Mouse (Mus musculus) lung, postnatal 0 days (tissue): ENCODE measurements around the gene Tbc1d9. TPM values are rescaled to one million over a fixed set of nuclear protein-coding genes. Genes with fewer than 3 reads are reported as not detected.

Source experiments
- ATAC-seq: fragments of 200-750 bp; cut with Nextera tagmentation; 2 replicates; pipeline ENCODE4 v1.8.0; 2017; ENCODE audit warnings: moderate library complexity
- DNase-seq: peaks from one replicate; pipeline ENCODE4 v3.0.0-alpha.2; 2016; ENCODE audit warnings: low spot score
- H3K27ac ChIP-seq: fragments of 300-500 bp; sonication (generic); 2 replicates; pipeline ENCODE4 v1.5.1; 2014; ENCODE audit warnings: antibody characterized with exemption, mild to moderate bottlenecking, low read length, mixed read lengths
- H3K27me3 ChIP-seq: fragments of 300-500 bp; sonication (generic); replicated peaks from 2 replicates; pipeline ENCODE4 v1.6.1; 2014; ENCODE audit warnings: low read length, mixed read lengths; ENCODE audit not compliant: insufficient read depth
- H3K36me3 ChIP-seq: fragments of 300-500 bp; sonication (generic); 2 replicates; pipeline ENCODE4 v1.6.1; 2014; ENCODE audit warnings: low read length, mixed read lengths; ENCODE audit not compliant: insufficient read depth
- H3K4me1 ChIP-seq: fragments of 300-500 bp; sonication (generic); 2 replicates; pipeline ENCODE4 v1.6.1; 2014; ENCODE audit warnings: antibody characterized with exemption, low read depth, low read length, mixed read lengths; ENCODE audit not compliant: insufficient read depth
- H3K4me2 ChIP-seq: fragments of 300-500 bp; sonication (generic); replicated peaks from 2 replicates; pipeline ENCODE4 v1.6.1; 2014; ENCODE audit warnings: low read depth, mild to moderate bottlenecking, low read length, moderate library complexity, mixed read lengths
- H3K4me3 ChIP-seq: fragments of 300-500 bp; sonication (generic); 2 replicates; pipeline ENCODE4 v1.5.1; 2014; ENCODE audit warnings: low read depth, low read length
- H3K9ac ChIP-seq: fragments of 300-500 bp; sonication (generic); replicated peaks from 2 replicates; pipeline ENCODE4 v1.6.1; 2014; ENCODE audit warnings: low read depth, mild to moderate bottlenecking
- H3K9me3 ChIP-seq: fragments of 300-500 bp; sonication (generic); 2 replicates; pipeline ENCODE4 v1.6.1; 2016; ENCODE audit warnings: low read length, mixed read lengths
- CTCF ChIP-seq: IDR thresholded peaks from 2 replicates; pipeline ENCODE4 v1.5.1; 2016; ENCODE audit warnings: antibody characterized with exemption, mild to moderate bottlenecking
- EP300 ChIP-seq: IDR thresholded peaks from 2 replicates; pipeline ENCODE4 v1.6.1; 2016; ENCODE audit warnings: antibody characterized with exemption, mild to moderate bottlenecking, control low read depth
- WGBS: fragments of 180-500 bp; shearing (Covaris S2); extraction: QIAGEN DNeasy Blood & Tissue Kit; methylation state at CpG from one replicate; pipeline ENCODE4 v1.1.7; 2014; 5-methylcytosine and 5-hydroxymethylcytosine counted together
- polyA plus RNA-seq: library from polyadenylated mRNA; unstranded; fragments of >200 nt; fragmentation: Nextera tagmentation; extraction: Ambion mirVana; gene quantifications from 2 replicates; pipeline ENCODE4 v1.2.1, GENCODE M21; 2015

The Tbc1d9 gene
- polyA plus RNA-seq, 1 experiment from 2014 or later: 1.8 TPM

GRCm38 (mm10) chr8:83239341-83239740 lies 74.2 kb downstream of the Tbc1d9 start:
- no peak for TF ChIP-seq EP300
- no peaks in the 10 kb centered on the region for H3K4me1 ChIP-seq

GRCm38 (mm10) chr8:83244151-83244550 lies 79.0 kb downstream of the Tbc1d9 start:
- Histone ChIP-seq H3K9me3 (no peaks in the 10 kb centered on the region), H3K4me2 (no peak overlapping the region), H3K4me1 (no peaks in the 10 kb centered on the region), H3K27ac (no peak overlapping the region), H3K27me3 (no peaks in the 10 kb centered on the region), H3K4me3 (no peak overlapping the region), H3K9ac (no peak overlapping the region), H3K36me3 (no peaks in the 10 kb centered on the region)
- no peak for ATAC-seq
- 85% methylated on average over 7 of the region's 7 CpGs for WGBS
- TF ChIP-seq CTCF: no peak
- no peak for TF ChIP-seq EP300
- no peak for DNase-seq

More at GRCm38 (mm10) chr8:83239341-83239740, 74.2 kb downstream of the Tbc1d9 start:
- no peak overlapping the region for H3K9ac ChIP-seq
- no peaks in the 10 kb centered on the region for H3K36me3 ChIP-seq
- no peaks in the 10 kb centered on the region for H3K27me3 ChIP-seq
- H3K4me3 ChIP-seq: no peak overlapping the region
- ATAC-seq: no peak
- H3K4me2 ChIP-seq: no peak overlapping the region
- H3K9me3 ChIP-seq: no peaks in the 10 kb centered on the region
- no peak for DNase-seq
- no peak overlapping the region for H3K27ac ChIP-seq

GRCm38 (mm10) chr8:83250858-83251257 lies 85.7 kb downstream of the Tbc1d9 start:
- Histone ChIP-seq H3K4me3 (no peak overlapping the region), H3K4me1 (no peaks in the 10 kb centered on the region), H3K27ac (no peak overlapping the region), H3K9me3 (no peaks in the 10 kb centered on the region), H3K36me3 (no peaks in the 10 kb centered on the region), H3K4me2 (no peak overlapping the region), H3K9ac (no peak overlapping the region), H3K27me3 (no peaks in the 10 kb centered on the region)
- TF ChIP-seq EP300 (no peak), CTCF (no peak)
- ATAC-seq (no peak), DNase-seq (no peak)
- 79% methylated on average over 6 of the region's 6 CpGs for WGBS

DNA sequence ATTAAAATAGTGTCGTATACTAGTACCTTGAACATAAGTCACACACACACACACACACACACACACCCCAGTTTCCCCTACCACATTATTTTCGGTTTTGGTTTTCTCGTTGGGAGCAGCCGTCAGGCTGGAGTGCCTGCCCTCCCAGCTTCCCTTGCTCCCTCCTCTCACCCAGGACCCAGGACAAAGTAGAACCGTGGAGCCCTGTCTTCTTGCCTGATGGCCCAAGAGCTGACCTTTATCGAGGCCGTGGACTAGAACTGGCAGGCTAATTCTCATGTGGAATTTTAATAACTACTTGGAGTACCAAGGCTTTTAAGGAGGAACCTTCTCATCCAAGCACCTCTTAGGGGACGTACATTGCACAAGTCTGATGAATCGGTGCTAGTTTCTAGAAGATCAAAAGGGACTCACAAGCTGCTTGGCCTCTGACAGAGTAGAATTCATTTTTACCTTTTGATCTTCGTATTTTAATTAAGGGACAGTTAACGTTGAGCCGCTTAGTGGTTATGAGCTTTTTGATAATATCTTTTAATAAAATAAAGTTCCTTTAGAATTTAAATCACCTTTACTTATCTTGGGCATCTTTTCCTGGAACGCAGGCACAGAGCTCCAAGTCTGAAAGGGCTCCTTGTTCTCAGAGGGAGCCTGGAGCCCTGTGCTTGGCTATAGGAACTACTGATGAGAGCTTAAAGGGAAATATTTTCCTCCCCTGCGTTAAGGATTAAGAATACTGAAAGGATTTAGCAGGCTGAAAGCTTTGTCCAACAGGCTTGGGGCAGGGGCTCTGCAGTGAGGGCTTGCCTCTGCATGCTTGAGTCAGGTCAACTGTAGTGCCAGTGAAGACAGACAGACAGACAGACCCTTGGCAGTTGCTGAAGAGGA lies 86.5 kb downstream of the Tbc1d9 start:
- no peak overlapping the region for H3K27ac ChIP-seq
- no peak for ATAC-seq
- H3K9me3 ChIP-seq: no peaks in the 10 kb centered on the region
- H3K27me3 ChIP-seq: no peaks in the 10 kb centered on the region
- no peak overlapping the region for H3K4me2 ChIP-seq
- H3K9ac ChIP-seq: no peak overlapping the region
- no peaks in the 10 kb centered on the region for H3K36me3 ChIP-seq
- H3K4me1 ChIP-seq: no peaks in the 10 kb centered on the region
- no peak overlapping the region for H3K4me3 ChIP-seq
- DNase-seq: peak; percentile 36
- TF ChIP-seq CTCF (no peak), EP300 (no peak)
- WGBS: 59% methylated on average over 14 of the region's 14 CpGs

DNA sequence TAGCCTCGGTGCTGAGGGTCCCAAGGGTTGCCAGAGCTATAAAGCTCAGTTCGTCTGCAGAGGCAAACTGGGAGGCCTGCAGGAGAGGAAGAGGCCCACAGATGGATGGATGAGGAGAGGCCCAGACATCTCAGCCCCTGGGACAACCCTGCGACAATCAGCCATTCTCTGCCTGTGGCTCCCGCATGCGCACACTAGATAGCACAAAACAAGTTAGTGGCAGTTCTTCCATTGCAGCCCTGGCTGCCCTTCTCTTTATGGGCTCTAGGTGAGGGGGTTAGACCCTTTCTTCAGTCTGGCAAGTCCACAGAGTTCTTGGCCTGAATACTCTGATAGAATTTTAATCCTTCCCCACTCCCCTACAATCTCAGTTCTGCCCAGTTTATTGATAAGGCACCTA lies 87.6 kb downstream of the Tbc1d9 start:
- no peak for ATAC-seq
- no peak overlapping the region for H3K27ac ChIP-seq

DNA sequence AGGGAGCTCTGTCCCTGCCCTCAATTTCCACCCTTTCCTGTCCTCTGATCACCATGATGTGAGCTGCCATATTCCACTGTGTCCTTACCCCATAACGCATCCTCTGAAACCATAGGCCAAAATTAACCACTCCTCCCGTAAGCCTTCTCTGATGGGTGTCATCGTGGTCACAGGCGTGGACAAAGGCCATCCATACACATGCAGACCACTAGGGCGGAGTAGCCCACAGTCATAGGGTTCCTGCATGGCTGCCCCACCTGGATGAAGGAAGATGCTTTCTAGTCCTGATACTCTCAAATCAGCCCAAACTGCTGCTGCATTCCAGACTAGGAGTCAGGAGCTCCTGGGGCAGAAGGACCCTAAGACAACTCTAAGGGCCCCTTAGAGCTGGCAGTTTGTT lies 92.5 kb downstream of the Tbc1d9 start:
- H3K27me3 ChIP-seq: no peaks in the 10 kb centered on the region
- no peak overlapping the region for H3K4me2 ChIP-seq
- ATAC-seq (no peak), DNase-seq (no peak)
- no peaks in the 10 kb centered on the region for H3K4me1 ChIP-seq
- no peaks in the 10 kb centered on the region for H3K36me3 ChIP-seq
- no peaks in the 10 kb centered on the region for H3K9me3 ChIP-seq
- H3K27ac ChIP-seq: no peak overlapping the region
- WGBS: 85% methylated on average over 5 of the region's 5 CpGs
- TF ChIP-seq EP300: no peak
- no peak overlapping the region for H3K9ac ChIP-seq
- H3K4me3 ChIP-seq: no peak overlapping the region

More for the DNA sequence above, 87.6 kb downstream of the Tbc1d9 start:
- Histone ChIP-seq H3K4me1 (no peaks in the 10 kb centered on the region), H3K9ac (no peak overlapping the region), H3K4me3 (no peak overlapping the region), H3K27me3 (no peaks in the 10 kb centered on the region), H3K9me3 (no peaks in the 10 kb centered on the region), H3K4me2 (no peak overlapping the region), H3K36me3 (no peaks in the 10 kb centered on the region)
- TF ChIP-seq CTCF (no peak), EP300 (no peak)
- DNase-seq: no peak
- WGBS: 70% methylated on average over 5 of the region's 5 CpGs
